Mouse (Mus musculus) heart, embryonic 16.5 days (tissue): ENCODE measurements at regions not wholly inside any gene's neighbourhood (a gene's known extent, or its start where the extent isn't known, plus 50 kb on each side); places are given as distances from the start of the nearest gene placed in this dataset.

ENCODE experiments used
- ATAC-seq: fragments of 200-750 bp; cut with Nextera tagmentation; replicated peaks from 2 replicates; pipeline ENCODE4 v1.8.0; 2017; ENCODE audit warnings: moderate number of reproducible peaks; ENCODE audit not compliant: insufficient read depth, low FRiP score; ENCODE audit errors: extremely low read depth
- H3K27ac ChIP-seq: fragments of 300-500 bp; sonication (generic); 2 replicates; pipeline ENCODE4 v1.5.1; 2014; ENCODE audit warnings: mild to moderate bottlenecking, low read length, control low read depth, moderate library complexity
- H3K27me3 ChIP-seq: fragments of 300-500 bp; sonication (generic); 2 replicates; pipeline ENCODE4 v1.6.1; 2014; ENCODE audit warnings: low read length, mixed read lengths; ENCODE audit not compliant: control insufficient read depth, insufficient read depth
- H3K36me3 ChIP-seq: fragments of 300-500 bp; sonication (generic); 2 replicates; pipeline ENCODE4 v1.6.1; 2014; ENCODE audit not compliant: control insufficient read depth, insufficient read depth
- H3K4me1 ChIP-seq: fragments of 300-500 bp; sonication (generic); 2 replicates; pipeline ENCODE4 v1.6.1; 2014; ENCODE audit warnings: low read length, mixed read lengths; ENCODE audit not compliant: control insufficient read depth, insufficient read depth
- H3K4me2 ChIP-seq: fragments of 300-500 bp; sonication (generic); 2 replicates; pipeline ENCODE4 v1.6.1; 2014; ENCODE audit warnings: low read depth, mild to moderate bottlenecking, control low read depth, low read length
- H3K4me3 ChIP-seq: fragments of 300-500 bp; sonication (generic); 2 replicates; pipeline ENCODE4 v1.5.1; 2014; ENCODE audit warnings: mild to moderate bottlenecking, control low read depth, low read length
- H3K9ac ChIP-seq: fragments of 300-500 bp; sonication (generic); 2 replicates; pipeline ENCODE4 v1.6.1; 2014; ENCODE audit warnings: low read length, control low read depth
- H3K9me3 ChIP-seq: fragments of 300-500 bp; sonication (generic); replicated peaks from 2 replicates; pipeline ENCODE4 v1.6.1; 2016; ENCODE audit warnings: low read length; ENCODE audit not compliant: control insufficient read depth
- WGBS: fragments of 180-500 bp; shearing (Covaris S2); extraction: QIAGEN DNeasy Blood & Tissue Kit; methylation state at CpG from one replicate; pipeline ENCODE4 v1.1.7; 2014; 5-methylcytosine and 5-hydroxymethylcytosine counted together

- no peak overlapping the region for H3K27ac ChIP-seq
- H3K27me3 ChIP-seq = no peaks in the 10 kb centered on the region
- H3K9me3 ChIP-seq = 0 out of 2 replicates have a peak, but pooled peaks cover 3% of the 10 kb centered on the region
- no peaks in the 10 kb centered on the region for H3K4me1 ChIP-seq
- H3K4me2 ChIP-seq = no peak overlapping the region
- H3K9ac ChIP-seq = no peak overlapping the region
- no peak overlapping the region for H3K4me3 ChIP-seq
- ATAC-seq = no peak
- no peaks in the 10 kb centered on the region for H3K36me3 ChIP-seq
- WGBS = 71% methylated on average over 7 of the region's 7 CpGs
Measured at GRCm38 (mm10) chr14:48052405-48052804, 68.2 kb upstream of the Peli2 start.

- no peak overlapping the region for H3K4me3 ChIP-seq
- ATAC-seq = no peak
- H3K36me3 ChIP-seq = no peaks in the 10 kb centered on the region
- no peak overlapping the region for H3K4me2 ChIP-seq
- H3K27me3 ChIP-seq = no peaks in the 10 kb centered on the region
- H3K4me1 ChIP-seq = no peaks in the 10 kb centered on the region
- H3K27ac ChIP-seq = no peak overlapping the region
- WGBS = 54% methylated on average over 4 of the region's 4 CpGs
- H3K9ac ChIP-seq = no peak overlapping the region
- H3K9me3 ChIP-seq = 0 out of 2 replicates have a peak, but pooled peaks cover 3% of the 10 kb centered on the region
Measured at GRCm38 (mm10) chr14:48053151-48053550, 67.5 kb upstream of the Peli2 start.

- ATAC-seq = no peak
- H3K27me3 ChIP-seq = no peaks in the 10 kb centered on the region
- H3K9ac ChIP-seq = no peak overlapping the region
- H3K4me3 ChIP-seq = no peak overlapping the region
- no peaks in the 10 kb centered on the region for H3K4me1 ChIP-seq
- no peak overlapping the region for H3K27ac ChIP-seq
- H3K4me2 ChIP-seq = no peak overlapping the region
- H3K36me3 ChIP-seq = no peaks in the 10 kb centered on the region
- 71% methylated on average over 3 of the region's 3 CpGs for WGBS
- H3K9me3 ChIP-seq = 0 out of 2 replicates have a peak, but pooled peaks cover 3% of the 10 kb centered on the region
Measured at GRCm38 (mm10) chr14:48054719-48055118, 65.9 kb upstream of the Peli2 start.

GRCm38 (mm10) chr14:48055861-48056260, 64.8 kb upstream of the Peli2 start:
- Histone ChIP-seq H3K9me3 (0 out of 2 replicates have a peak, but pooled peaks cover 3% of the 10 kb centered on the region), H3K36me3 (no peaks in the 10 kb centered on the region), H3K27ac (no peak overlapping the region), H3K9ac (no peak overlapping the region), H3K4me1 (no peaks in the 10 kb centered on the region), H3K27me3 (no peaks in the 10 kb centered on the region), H3K4me3 (no peak overlapping the region), H3K4me2 (no peak overlapping the region)
- 80% methylated on average over 2 of the region's 2 CpGs for WGBS
- no peak for ATAC-seq

GRCm38 (mm10) chr14:48058234-48058868, 62.3 kb upstream of the Peli2 start:
- H3K27me3 ChIP-seq = no peaks in the 10 kb centered on the region
- no peaks in the 10 kb centered on the region for H3K36me3 ChIP-seq
- H3K4me3 ChIP-seq = no peak overlapping the region
- ATAC-seq = no peak
- H3K4me2 ChIP-seq = no peak overlapping the region
- WGBS = 76% methylated on average over 9 of the region's 9 CpGs
- H3K27ac ChIP-seq = no peak overlapping the region
- H3K4me1 ChIP-seq = no peaks in the 10 kb centered on the region
- H3K9me3 ChIP-seq = 0 out of 2 replicates have a peak, but pooled peaks cover 3% of the 10 kb centered on the region
- H3K9ac ChIP-seq = no peak overlapping the region

GRCm38 (mm10) chr14:48059664-48060455, 60.8 kb upstream of the Peli2 start:
- no peaks in the 10 kb centered on the region for H3K4me1 ChIP-seq
- WGBS = 68% methylated on average over 15 of the region's 15 CpGs
- no peak overlapping the region for H3K4me3 ChIP-seq
- H3K9ac ChIP-seq = no peak overlapping the region
- no peaks in the 10 kb centered on the region for H3K36me3 ChIP-seq
- H3K27ac ChIP-seq = no peak overlapping the region
- no peaks in the 10 kb centered on the region for H3K27me3 ChIP-seq
- H3K4me2 ChIP-seq = no peak overlapping the region
- ATAC-seq = no peak
- H3K9me3 ChIP-seq = no peaks in the 10 kb centered on the region

GRCm38 (mm10) chr14:48068641-48069040, 52.0 kb upstream of the Peli2 start:
- WGBS = 73% methylated on average over 3 of the region's 3 CpGs
- H3K27me3 ChIP-seq = no peaks in the 10 kb centered on the region
- H3K4me3 ChIP-seq = no peak overlapping the region
- H3K27ac ChIP-seq = no peak overlapping the region
- H3K4me1 ChIP-seq = peaks cover 3% of the 10 kb centered on the region
- H3K4me2 ChIP-seq = no peak overlapping the region
- H3K36me3 ChIP-seq = no peaks in the 10 kb centered on the region
- H3K9me3 ChIP-seq = no peaks in the 10 kb centered on the region
- no peak for ATAC-seq
- no peak overlapping the region for H3K9ac ChIP-seq
